Mouse (Mus musculus) hindbrain, embryonic 15.5 days (tissue): Measurements from ENCODE around the gene Specc1l. TPM values are rescaled to one million over a fixed set of nuclear protein-coding genes. Genes with fewer than 3 reads are reported as not detected.

Experiments used
- ATAC-seq: fragments of 200-750 bp; cut with Nextera tagmentation; 2 replicates; pipeline ENCODE4 v1.8.0; 2017; ENCODE audit warnings: low read depth, moderate number of reproducible peaks, moderate TSS enrichment; ENCODE audit not compliant: low FRiP score
- H3K27ac ChIP-seq: fragments of 300-500 bp; sonication (generic); replicated peaks from 2 replicates; pipeline ENCODE4 v1.5.1; 2015; ENCODE audit warnings: mild to moderate bottlenecking, inconsistent platforms
- H3K27me3 ChIP-seq: fragments of 300-500 bp; sonication (generic); 2 replicates; pipeline ENCODE4 v1.6.1; 2015; ENCODE audit warnings: control low read depth, inconsistent platforms
- H3K36me3 ChIP-seq: fragments of 300-500 bp; sonication (generic); 2 replicates; pipeline ENCODE4 v1.6.1; 2015; ENCODE audit warnings: control low read depth, inconsistent platforms
- H3K4me1 ChIP-seq: fragments of 300-500 bp; sonication (generic); replicated peaks from 2 replicates; pipeline ENCODE4 v1.6.1; 2015; ENCODE audit warnings: control low read depth, inconsistent platforms
- H3K4me2 ChIP-seq: fragments of 300-500 bp; sonication (generic); 2 replicates; pipeline ENCODE4 v1.6.1; 2015; ENCODE audit warnings: moderate library complexity, mild to moderate bottlenecking, inconsistent platforms
- H3K4me3 ChIP-seq: fragments of 300-500 bp; sonication (generic); 2 replicates; pipeline ENCODE4 v1.5.1; 2015; ENCODE audit warnings: mild to moderate bottlenecking, inconsistent platforms
- H3K9ac ChIP-seq: fragments of 300-500 bp; sonication (generic); 2 replicates; pipeline ENCODE4 v1.6.1; 2015; ENCODE audit warnings: inconsistent platforms
- H3K9me3 ChIP-seq: fragments of 300-500 bp; sonication (generic); 2 replicates; pipeline ENCODE4 v1.6.1; 2016; ENCODE audit warnings: control low read depth, inconsistent platforms
- WGBS: fragments of 180-500 bp; shearing (Covaris S2); methylation state at CpG from one replicate; pipeline ENCODE4 v1.1.7; 2015; 5-methylcytosine and 5-hydroxymethylcytosine counted together
- polyA plus RNA-seq: library from polyadenylated mRNA; unstranded; fragments of >200 nt; fragmentation: Nextera tagmentation; extraction: Ambion mirVana; gene quantifications from 2 replicates; pipeline ENCODE4 v1.2.1, GENCODE M21; 2015

The Specc1l gene
- polyA plus RNA-seq, 1 experiment from 2014 or later = 30.5 TPM

DNA sequence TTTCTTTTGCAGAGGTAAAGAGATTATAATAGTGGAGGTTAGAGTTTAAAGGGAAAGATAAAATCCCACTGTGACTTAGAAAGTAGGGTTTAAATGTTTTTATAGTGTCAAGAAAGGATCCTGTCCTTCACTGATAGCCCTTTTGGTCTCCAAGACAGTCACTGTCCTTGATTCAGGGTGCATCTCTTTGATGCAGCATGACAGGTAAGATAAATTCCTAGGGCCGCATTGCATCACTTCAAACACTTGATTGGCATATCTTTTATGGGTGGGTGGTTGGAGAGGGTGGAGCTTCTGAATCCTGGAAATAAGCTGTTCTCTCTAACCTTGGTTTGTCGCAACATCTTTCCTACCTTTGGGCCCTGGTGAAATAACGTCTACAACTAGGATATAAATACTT lies 15.5 kb downstream of the Specc1l start:
- no peak overlapping the region for H3K4me2 ChIP-seq
- no peak overlapping the region for H3K4me3 ChIP-seq
- ATAC-seq = no peak
- H3K36me3 ChIP-seq = peaks cover 6% of the 10 kb centered on the region; the same call in 1 of the 2 replicates
- WGBS = 92% methylated on average over 3 of the region's 3 CpGs
- H3K9me3 ChIP-seq = no peaks in the 10 kb centered on the region
- 0 out of 2 replicates have a peak, but pooled peaks cover 6% of the 10 kb centered on the region for H3K4me1 ChIP-seq
- no peak overlapping the region for H3K9ac ChIP-seq
- no peaks in the 10 kb centered on the region for H3K27me3 ChIP-seq
- no peak overlapping the region for H3K27ac ChIP-seq

DNA sequence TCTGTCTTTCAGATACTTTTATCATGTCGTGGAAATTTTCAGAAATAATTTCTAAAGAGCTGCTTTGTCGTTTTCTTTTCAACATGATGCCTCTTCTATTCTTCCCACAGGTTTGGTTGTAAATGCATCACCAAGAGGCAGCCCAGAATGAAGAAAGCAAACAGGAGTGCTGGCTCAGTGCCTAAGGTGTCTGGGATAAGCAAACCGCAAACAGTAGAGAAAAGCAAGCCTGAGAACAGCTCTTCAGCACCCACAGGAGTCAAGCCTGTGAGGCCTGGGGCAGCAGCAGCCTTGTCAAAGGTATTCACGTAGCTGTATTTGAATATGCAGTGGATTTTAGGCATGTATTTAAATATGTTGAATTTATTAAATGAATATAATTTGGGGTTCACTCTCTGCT lies 18.7 kb downstream of the Specc1l start:
- peaks cover 11% of the 10 kb centered on the region; the same call in 1 of the 2 replicates for H3K36me3 ChIP-seq
- ATAC-seq = no peak
- no peaks in the 10 kb centered on the region for H3K9me3 ChIP-seq
- no peak overlapping the region for H3K27ac ChIP-seq
- H3K4me2 ChIP-seq = no peak overlapping the region
- no peak overlapping the region for H3K4me3 ChIP-seq
- no peak overlapping the region for H3K9ac ChIP-seq
- no peaks in the 10 kb centered on the region for H3K27me3 ChIP-seq
- WGBS = 74% methylated on average over 4 of the region's 4 CpGs
- 0 out of 2 replicates have a peak, but pooled peaks cover 3% of the 10 kb centered on the region for H3K4me1 ChIP-seq

DNA sequence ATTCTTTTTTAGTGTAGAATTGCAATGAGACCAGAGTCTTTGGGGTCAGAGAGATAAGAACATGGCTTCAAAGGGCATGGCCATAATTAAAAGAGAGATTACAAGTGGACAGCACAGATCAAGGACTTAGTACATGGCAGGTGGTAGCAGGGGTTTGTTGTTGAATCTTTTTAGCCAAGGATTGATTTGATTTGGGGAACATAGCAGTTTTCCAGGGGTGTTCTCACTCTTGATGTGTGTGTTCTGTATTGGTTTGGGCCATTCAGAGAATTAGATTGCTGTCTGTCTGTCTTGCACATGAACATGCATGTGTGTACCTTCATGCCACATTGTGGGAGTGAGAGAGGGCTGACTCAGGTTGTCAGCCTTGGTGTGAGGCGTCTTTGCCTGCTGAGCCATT lies 20.0 kb downstream of the Specc1l start:
- no peak overlapping the region for H3K27ac ChIP-seq
- 77% methylated on average over 1 of the region's 1 CpGs for WGBS

DNA sequence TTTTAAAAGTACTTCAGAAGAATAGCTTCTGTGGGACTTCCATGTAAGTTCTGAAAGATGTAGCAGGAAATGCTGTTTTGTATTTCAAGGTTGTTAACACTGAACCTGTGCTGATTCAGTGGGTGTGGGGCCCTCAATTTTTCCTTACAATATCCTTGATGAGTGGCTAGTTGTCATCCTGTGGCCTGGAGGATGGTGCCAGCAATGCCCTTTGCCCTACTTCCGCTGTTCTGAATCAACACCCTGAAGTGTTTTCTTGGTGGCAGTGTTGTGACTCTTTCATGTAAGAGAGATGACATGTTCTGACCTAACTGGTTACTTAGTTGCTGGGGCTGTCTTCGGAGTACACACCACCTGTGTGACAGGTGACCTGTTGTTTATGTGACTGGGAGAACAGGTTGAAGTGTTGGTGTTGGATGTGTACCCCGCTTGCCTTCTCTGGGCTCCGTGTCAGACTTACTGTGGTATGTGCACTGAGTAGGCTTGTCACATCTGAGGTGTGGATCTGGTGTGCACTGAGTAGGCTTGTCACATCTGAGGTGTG lies 20.8 kb downstream of the Specc1l start:
- Histone ChIP-seq H3K27me3 (no peaks in the 10 kb centered on the region), H3K36me3 (peaks cover 11% of the 10 kb centered on the region; the same call in 1 of the 2 replicates), H3K4me2 (no peak overlapping the region), H3K9ac (no peak overlapping the region), H3K4me3 (no peak overlapping the region), H3K9me3 (no peaks in the 10 kb centered on the region), H3K4me1 (0 out of 2 replicates have a peak, but pooled peaks cover 3% of the 10 kb centered on the region), H3K27ac (no peak overlapping the region)
- whole genome bisulfite sequencing = 99% methylated on average over 4 of the region's 4 CpGs
- ATAC-seq = no peak

More for the DNA sequence above, 20.0 kb downstream of the Specc1l start:
- H3K9ac ChIP-seq = no peak overlapping the region
- ATAC-seq = no peak
- peaks cover 11% of the 10 kb centered on the region; the same call in 1 of the 2 replicates for H3K36me3 ChIP-seq
- 0 out of 2 replicates have a peak, but pooled peaks cover 3% of the 10 kb centered on the region for H3K4me1 ChIP-seq
- H3K4me3 ChIP-seq = no peak overlapping the region
- no peaks in the 10 kb centered on the region for H3K27me3 ChIP-seq
- H3K9me3 ChIP-seq = no peaks in the 10 kb centered on the region
- no peak overlapping the region for H3K4me2 ChIP-seq

DNA sequence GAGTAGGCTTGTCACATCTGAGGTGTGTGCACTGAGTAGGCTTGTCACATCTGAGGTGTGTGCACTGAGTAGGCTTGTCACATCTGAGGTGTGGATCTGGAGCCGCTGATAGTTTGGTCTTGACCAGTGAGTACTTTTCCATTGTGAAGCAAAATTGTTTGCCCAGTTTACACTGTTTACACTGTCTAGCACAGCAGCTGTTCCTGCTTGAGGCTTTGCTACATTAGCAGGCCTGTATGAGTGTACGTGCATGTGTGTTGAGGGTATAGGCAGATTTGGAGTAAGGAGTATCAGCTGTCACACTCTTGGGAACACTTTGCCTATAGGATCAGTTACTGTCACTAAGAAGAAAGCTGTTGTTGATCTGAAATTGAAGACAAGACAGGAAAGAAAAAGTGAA lies 21.6 kb downstream of the Specc1l start:
- Histone ChIP-seq H3K27ac (no peak overlapping the region), H3K4me1 (0 out of 2 replicates have a peak, but pooled peaks cover 3% of the 10 kb centered on the region), H3K9me3 (no peaks in the 10 kb centered on the region), H3K9ac (no peak overlapping the region), H3K36me3 (peaks cover 15% of the 10 kb centered on the region), H3K4me2 (no peak overlapping the region), H3K27me3 (no peaks in the 10 kb centered on the region), H3K4me3 (no peak overlapping the region)
- no peak for ATAC-seq
- WGBS = 81% methylated on average over 2 of the region's 2 CpGs

DNA sequence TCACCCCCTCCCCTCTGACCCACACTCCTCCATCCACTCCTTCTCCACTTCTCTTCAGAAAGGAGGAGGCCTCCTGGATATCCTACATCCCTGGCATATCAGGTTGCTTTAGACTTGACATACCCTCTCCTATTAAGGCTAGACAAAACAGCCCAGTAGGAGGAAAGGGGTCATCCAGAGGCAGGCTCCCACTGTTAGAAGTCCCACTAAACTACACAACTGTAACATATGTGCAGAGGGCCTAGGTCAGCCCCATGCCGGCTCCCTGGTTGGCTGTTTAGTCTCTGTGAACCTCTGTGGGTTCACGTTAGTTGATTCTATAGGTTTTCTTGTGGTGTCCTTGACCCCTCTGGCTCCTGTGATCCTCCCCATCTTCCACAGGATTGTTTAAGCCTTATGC lies 23.9 kb downstream of the Specc1l start:
- no peak for ATAC-seq
- no peak overlapping the region for H3K9ac ChIP-seq
- H3K9me3 ChIP-seq = no peaks in the 10 kb centered on the region
- WGBS = 65% methylated on average over 2 of the region's 2 CpGs
- H3K4me2 ChIP-seq = no peak overlapping the region
- no peak overlapping the region for H3K27ac ChIP-seq
- no peaks in the 10 kb centered on the region for H3K27me3 ChIP-seq
- peaks cover 15% of the 10 kb centered on the region for H3K36me3 ChIP-seq
- no peak overlapping the region for H3K4me3 ChIP-seq
- no peaks in the 10 kb centered on the region for H3K4me1 ChIP-seq

DNA sequence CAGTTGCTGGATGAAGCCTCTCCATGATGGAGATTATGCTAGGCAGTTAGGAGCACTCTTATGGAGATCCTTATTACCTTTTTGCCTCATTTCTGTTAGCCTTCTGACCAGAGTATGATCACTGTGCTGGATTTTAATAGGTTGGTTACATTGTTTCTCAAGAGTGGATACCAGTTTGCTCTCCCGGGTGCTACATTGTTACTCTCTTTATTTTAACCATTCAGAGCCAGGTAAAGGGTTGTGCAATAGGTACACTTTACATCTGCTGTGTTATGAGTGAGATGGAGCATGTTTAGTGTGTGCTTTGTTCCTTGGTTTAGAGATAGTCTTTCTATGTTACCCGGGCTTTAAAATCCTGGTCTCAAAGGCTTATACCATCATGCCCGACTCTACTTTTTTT lies 24.3 kb downstream of the Specc1l start:
- H3K9ac ChIP-seq = no peak overlapping the region
- H3K4me1 ChIP-seq = no peaks in the 10 kb centered on the region
- H3K4me3 ChIP-seq = no peak overlapping the region
- 95% methylated on average over 3 of the region's 3 CpGs for WGBS
- no peak for ATAC-seq
- peaks cover 15% of the 10 kb centered on the region for H3K36me3 ChIP-seq
- H3K27me3 ChIP-seq = no peaks in the 10 kb centered on the region
- no peak overlapping the region for H3K4me2 ChIP-seq
- no peaks in the 10 kb centered on the region for H3K9me3 ChIP-seq
- no peak overlapping the region for H3K27ac ChIP-seq

DNA sequence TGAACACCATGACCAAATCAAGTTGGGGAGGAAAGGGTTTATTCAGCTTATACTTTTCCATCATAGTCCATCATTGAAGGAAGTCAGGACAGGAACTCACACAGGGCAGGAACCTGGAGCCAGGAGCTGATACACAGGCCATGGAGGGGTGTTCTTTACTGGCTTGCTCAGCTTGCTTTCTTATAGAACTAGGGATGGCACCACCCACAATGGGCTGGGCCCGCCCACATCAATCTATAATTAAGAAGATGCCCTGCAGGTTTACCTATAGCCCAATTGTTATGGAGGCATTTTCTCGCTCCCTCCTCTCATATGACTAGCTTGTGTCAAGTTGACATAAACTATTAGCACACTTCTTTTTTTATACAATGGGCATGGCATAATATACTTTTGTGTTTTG lies 25.3 kb downstream of the Specc1l start:
- Histone ChIP-seq H3K4me3 (no peak overlapping the region), H3K36me3 (peaks cover 16% of the 10 kb centered on the region), H3K4me1 (no peaks in the 10 kb centered on the region), H3K9ac (no peak overlapping the region), H3K27me3 (no peaks in the 10 kb centered on the region), H3K9me3 (no peaks in the 10 kb centered on the region), H3K4me2 (no peak overlapping the region), H3K27ac (no peak overlapping the region)
- 98% methylated on average over 2 of the region's 2 CpGs for WGBS
- ATAC-seq = no peak

DNA sequence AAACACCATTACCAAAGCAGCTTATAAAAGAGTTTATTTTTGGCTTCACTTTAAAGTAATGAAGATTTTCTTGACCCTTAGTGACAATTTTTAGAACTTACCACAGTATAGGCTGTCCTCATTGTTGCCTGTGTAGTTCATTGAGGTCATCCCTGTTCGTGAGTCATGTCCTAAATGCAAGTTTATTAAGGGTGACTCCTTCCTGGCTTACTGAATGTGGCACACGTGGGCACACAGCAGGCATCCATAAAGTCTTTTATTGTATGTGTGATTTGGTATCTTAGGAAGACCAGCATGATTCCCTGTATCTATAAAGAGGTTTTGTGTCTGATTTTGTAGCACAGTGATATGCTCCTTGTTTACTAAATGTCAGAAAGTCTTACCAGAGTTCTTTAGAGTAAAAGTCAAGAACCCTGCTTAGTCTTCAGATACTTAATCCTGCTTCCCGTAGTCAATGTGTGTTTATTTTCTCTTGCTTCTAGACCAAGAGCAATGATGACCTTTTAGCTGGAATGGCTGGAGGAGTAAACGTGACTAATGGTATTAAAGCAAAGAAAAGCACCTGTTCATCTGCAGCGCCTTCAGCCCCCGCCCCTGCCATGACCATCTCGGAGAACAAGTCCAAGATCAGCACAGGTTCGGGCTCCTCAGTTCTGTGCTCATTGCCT lies 28.8 kb downstream of the Specc1l start:
- Histone ChIP-seq H3K27me3 (no peaks in the 10 kb centered on the region), H3K36me3 (peaks cover 33% of the 10 kb centered on the region), H3K4me2 (no peak overlapping the region), H3K27ac (no peak overlapping the region), H3K4me1 (no peaks in the 10 kb centered on the region), H3K4me3 (no peak overlapping the region), H3K9ac (no peak overlapping the region), H3K9me3 (no peaks in the 10 kb centered on the region)
- WGBS = 76% methylated on average over 8 of the region's 8 CpGs
- ATAC-seq = no peak

DNA sequence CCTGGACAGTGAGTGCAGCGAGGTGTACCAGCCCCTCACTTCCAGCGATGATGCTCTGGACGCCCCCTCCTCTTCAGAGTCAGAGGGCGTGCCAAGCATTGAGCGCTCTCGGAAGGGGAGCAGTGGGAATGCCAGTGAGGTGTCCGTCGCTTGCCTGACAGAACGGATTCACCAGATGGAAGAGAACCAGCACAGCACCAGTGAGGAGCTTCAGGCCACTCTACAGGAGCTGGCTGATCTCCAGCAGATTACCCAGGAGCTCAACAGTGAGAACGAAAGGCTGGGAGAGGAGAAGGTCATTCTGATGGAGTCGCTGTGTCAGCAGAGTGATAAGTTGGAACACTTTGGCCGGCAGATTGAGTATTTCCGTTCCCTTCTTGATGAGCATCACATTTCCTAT lies 33.9 kb downstream of the Specc1l start:
- WGBS = 86% methylated on average over 13 of the region's 13 CpGs
- H3K9me3 ChIP-seq = no peaks in the 10 kb centered on the region
- H3K36me3 ChIP-seq = peaks cover 56% of the 10 kb centered on the region
- no peaks in the 10 kb centered on the region for H3K4me1 ChIP-seq
- H3K4me3 ChIP-seq = no peak overlapping the region
- no peak for ATAC-seq
- H3K4me2 ChIP-seq = no peak overlapping the region
- no peak overlapping the region for H3K27ac ChIP-seq
- no peak overlapping the region for H3K9ac ChIP-seq
- no peaks in the 10 kb centered on the region for H3K27me3 ChIP-seq

DNA sequence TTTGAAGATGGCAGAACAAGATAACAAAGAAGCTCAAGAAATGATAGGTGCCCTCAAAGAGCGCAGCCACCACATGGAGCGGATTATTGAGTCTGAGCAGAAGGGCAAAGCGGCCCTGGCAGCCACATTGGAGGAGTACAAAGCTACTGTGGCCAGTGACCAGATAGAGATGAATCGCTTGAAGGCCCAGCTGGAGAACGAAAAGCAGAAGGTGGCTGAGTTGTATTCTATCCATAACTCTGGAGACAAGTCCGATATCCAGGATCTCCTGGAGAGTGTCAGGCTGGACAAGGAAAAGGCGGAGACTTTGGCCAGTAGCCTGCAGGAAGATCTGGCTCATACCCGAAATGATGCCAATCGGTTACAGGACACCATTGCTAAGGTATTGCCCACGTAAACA lies 34.5 kb downstream of the Specc1l start:
- Histone ChIP-seq H3K9me3 (no peaks in the 10 kb centered on the region), H3K9ac (no peak overlapping the region), H3K4me3 (no peak overlapping the region), H3K4me1 (no peaks in the 10 kb centered on the region), H3K4me2 (no peak overlapping the region), H3K27ac (no peak overlapping the region), H3K36me3 (peaks cover 56% of the 10 kb centered on the region), H3K27me3 (no peaks in the 10 kb centered on the region)
- 97% methylated on average over 10 of the region's 10 CpGs for WGBS
- ATAC-seq = no peak

DNA sequence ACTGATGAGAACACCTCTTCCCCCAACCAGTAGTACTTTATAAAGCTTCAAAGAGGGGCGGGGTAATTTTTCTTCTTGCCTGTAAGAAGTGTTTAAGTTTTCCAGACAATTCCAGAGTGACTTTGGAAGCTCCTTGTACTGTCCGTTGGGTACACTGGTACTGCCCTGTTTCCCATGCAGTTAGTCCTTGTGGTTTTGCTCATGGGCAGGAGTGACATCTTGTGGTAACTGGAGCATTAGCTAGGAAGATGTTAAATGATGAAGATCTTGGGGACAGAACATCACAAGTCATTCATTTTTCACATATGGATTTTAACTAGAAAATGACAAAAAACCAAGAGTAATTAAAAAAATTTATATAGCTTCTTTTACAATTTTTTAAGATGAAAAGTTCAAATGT lies 39.1 kb downstream of the Specc1l start:
- Histone ChIP-seq H3K27ac (no peak overlapping the region), H3K9me3 (no peaks in the 10 kb centered on the region), H3K4me3 (no peak overlapping the region), H3K27me3 (no peaks in the 10 kb centered on the region), H3K9ac (no peak overlapping the region), H3K4me1 (no peaks in the 10 kb centered on the region), H3K36me3 (peaks cover 25% of the 10 kb centered on the region), H3K4me2 (no peak overlapping the region)
- no peak for ATAC-seq
- 72% methylated on average over 2 of the region's 2 CpGs for WGBS
